Mouse (Mus musculus) embryonic fibroblast, embryonic 13.5 days (primary cell): ENCODE measurements around the gene Capn2.

Source experiments
- CTCF ChIP-seq: IDR thresholded peaks from 2 replicates; pipeline ENCODE4 v1.5.1; 2011; ENCODE audit warnings: mild to moderate bottlenecking, control low read depth, low read length, moderate library complexity, borderline replicate concordance; ENCODE audit not compliant: insufficient read depth
- POLR2A ChIP-seq: IDR thresholded peaks from 2 replicates; pipeline ENCODE4 v1.6.1; 2011; ENCODE audit warnings: low read depth, mild to moderate bottlenecking, control low read depth, low read length, moderate library complexity

DNA sequence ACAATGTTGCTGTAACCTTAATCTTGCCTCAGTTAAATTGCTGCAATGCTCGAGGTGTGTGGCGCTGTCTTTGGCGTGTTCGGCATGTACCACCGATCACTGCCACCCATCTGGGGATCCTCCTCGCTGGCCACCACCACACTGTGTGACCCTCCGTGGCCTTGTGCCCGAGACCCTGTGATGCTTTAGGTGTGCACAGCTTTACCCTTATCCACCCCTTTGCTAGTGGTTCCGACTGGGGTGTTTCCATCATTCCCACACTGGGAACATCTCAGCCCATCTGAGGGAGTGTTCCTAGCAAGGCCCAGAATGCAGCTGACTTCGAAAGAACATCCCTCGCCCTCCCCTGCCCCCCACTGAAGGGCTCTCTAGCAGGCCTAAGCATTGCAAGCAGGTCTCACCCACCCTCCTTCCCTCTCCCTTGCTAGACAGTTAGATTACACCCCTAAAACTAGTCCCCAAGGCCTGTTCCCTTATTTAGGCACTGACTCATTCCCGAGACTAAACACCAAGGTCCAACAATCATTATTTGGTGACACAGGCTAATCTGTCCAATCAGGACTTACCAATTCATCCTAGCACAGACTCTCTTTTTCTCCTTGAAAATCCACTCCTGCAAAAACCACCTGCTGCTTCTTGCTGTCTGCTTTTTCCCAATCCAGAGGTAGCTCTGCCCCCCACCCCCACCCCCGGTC, 14.1 kb downstream of the Capn2 start:
- TF ChIP-seq CTCF (no peak), POLR2A (no peak)
